Mouse (Mus musculus) bone marrow, adult 2 months (tissue): Measurements from ENCODE around the gene Slc25a11. TPM values are rescaled to one million over a fixed set of nuclear protein-coding genes. Genes with fewer than 3 reads are reported as not detected.

ENCODE experiments used
- H3K27ac ChIP-seq: fragments of 200-500 bp; 2 replicates; pipeline ENCODE4 v1.5.1; 2012; ENCODE audit warnings: low read depth, mild to moderate bottlenecking, control low read depth, inconsistent platforms, low read length; ENCODE audit not compliant: control insufficient read depth, poor library complexity, insufficient read depth
- H3K4me1 ChIP-seq: fragments of 200-500 bp; 2 replicates; pipeline ENCODE4 v1.6.1; 2011; ENCODE audit warnings: low read length; ENCODE audit not compliant: control insufficient read depth, insufficient read depth
- H3K4me3 ChIP-seq: fragments of 200-500 bp; replicated peaks from 2 replicates; pipeline ENCODE3; 2011; ENCODE audit warnings: mild to moderate bottlenecking, low read depth, low read length, control low read depth; ENCODE audit not compliant: control insufficient read depth
- CTCF ChIP-seq: fragments of 200-500 bp; IDR thresholded peaks from 2 replicates; pipeline ENCODE4 v1.5.1; 2011; ENCODE audit warnings: low read length, control low read depth; ENCODE audit not compliant: control insufficient read depth, insufficient read depth
- POLR2A ChIP-seq: fragments of 200-500 bp; IDR thresholded peaks from 2 replicates; pipeline ENCODE4 v1.6.1; 2011; ENCODE audit warnings: low read depth, mild to moderate bottlenecking, control low read depth, low read length, borderline replicate concordance; ENCODE audit not compliant: control insufficient read depth
- WGBS: fragments of 180-500 bp; shearing (Covaris S2); methylation state at CpG from one replicate; pipeline ENCODE4 v1.1.7; 2018; 5-methylcytosine and 5-hydroxymethylcytosine counted together
- polyA plus RNA-seq: library from polyadenylated mRNA; stranded (reverse); fragments of >200 nt; gene quantifications from 2 replicates; pipeline ENCODE4 v1.2.4, GENCODE M21; 2011; ENCODE audit warnings: low replicate concordance; ENCODE audit not compliant: missing spikeins, insufficient read depth, insufficient read length

The Slc25a11 gene
- polyA plus RNA-seq, 1 experiment: 49.2 TPM

DNA sequence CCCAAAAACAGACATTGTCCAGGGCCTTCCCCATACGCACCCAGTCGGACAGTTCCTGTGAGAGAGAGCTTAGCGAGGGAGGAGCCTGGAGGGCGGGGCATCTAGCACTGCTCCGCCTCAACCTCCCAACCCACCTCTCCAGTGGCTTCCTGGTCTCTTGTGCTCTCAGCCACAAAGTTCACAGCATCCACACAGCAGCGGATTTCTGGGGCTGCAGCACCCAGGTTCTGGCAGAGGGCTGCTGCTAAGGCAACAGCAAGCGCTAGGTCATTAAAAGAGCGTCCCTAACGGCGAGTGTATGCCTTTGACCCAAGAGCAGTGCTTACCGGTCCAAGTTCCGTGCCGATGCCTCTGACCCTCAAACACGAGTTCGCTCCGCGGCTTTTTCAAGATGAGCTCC lies 32.2 kb downstream of the Slc25a11 start:
- Histone ChIP-seq H3K4me1 (no peaks in the 10 kb centered on the region; the same call in 1 of the 2 replicates), H3K27ac (0 out of 2 replicates have a peak overlapping the region, but pooled peaks have one; percentile 14), H3K4me3 (peak overlapping the region; percentile 71)
- WGBS: under 1% methylated on average over 17 of the region's 17 CpGs
- TF ChIP-seq POLR2A (peak; percentile 43; the same call in 1 of the 2 replicates), CTCF (no peak)

DNA sequence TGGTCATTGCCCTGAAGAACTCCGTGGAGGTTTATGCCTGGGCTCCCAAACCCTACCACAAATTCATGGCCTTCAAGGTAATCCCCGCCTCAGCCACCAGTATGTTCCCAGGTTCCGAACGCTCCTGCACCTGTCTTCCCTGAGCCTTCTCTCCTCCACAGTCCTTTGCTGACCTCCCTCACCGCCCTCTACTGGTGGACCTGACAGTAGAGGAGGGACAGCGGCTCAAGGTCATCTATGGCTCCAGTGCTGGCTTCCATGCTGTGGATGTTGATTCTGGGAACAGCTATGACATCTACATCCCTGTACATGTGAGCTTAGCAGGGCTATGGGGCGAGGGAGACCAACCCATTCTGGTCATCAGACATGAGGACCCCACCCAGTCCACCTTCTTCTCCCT lies 34.8 kb downstream of the Slc25a11 start:
- Histone ChIP-seq H3K4me1 (no peaks in the 10 kb centered on the region; the same call in 1 of the 2 replicates), H3K27ac (no peak overlapping the region), H3K4me3 (no peak overlapping the region)
- 90% methylated on average over 7 of the region's 7 CpGs for WGBS
- no peak for TF ChIP-seq POLR2A
- no peak for TF ChIP-seq CTCF

DNA sequence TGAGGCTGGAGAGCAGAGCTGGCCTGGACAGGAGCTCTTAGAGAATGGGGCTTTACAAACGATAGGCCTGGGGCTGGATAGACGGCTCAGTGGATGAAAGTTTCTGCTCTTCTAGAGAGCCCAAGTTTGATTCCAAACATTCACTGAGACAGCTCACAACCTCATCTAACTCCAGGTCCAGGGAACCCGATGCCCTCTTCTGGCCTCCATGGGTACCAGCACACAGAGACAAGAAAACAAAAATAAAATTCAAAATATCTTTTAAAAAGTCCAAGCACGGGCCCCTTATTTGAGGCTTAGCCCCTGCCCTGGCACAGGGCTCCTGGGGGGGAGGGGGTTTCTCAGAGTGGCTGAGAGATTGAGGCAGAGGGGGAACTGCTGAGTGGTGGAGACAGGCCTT lies 36.5 kb downstream of the Slc25a11 start:
- 95% methylated on average over 4 of the region's 4 CpGs for WGBS
- H3K4me3 ChIP-seq: no peak overlapping the region
- TF ChIP-seq POLR2A (no peak), CTCF (0 out of 2 replicates have a peak, but pooled peaks have one; percentile 4)
- no peak overlapping the region for H3K27ac ChIP-seq
- no peaks in the 10 kb centered on the region; the same call in 1 of the 2 replicates for H3K4me1 ChIP-seq

DNA sequence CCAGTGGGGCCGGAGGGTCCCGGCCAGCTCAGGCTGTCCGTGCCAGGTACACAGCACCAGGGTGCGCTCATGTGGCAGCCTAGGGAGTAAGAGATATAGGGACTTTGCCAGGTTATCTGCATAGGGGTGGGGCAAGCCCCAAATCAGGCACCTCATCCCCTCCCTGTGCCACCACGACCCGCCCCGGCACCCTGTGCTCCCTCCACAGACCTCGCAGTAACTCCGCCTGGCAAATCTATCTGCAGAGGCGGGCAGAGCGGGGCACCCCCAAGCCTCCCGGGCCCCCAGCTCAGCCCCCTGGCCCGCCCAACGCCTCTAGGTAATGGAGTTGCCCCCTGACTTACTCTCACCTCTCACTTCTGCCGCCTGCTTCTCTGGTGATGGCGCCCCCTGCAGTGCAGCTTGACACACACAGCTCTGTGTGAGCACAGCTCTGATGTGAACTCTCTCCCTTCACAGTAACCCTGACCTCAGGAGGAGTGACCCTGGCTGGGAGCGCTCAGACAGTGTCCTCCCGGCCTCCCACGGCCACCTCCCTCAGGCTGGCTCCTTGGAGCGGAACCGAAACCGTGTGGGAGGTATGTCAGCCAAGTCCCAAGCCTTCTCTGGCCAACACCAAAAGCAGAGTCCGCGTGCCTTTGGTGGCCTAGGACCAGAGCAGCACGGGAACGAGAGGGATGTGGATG lies 38.8 kb downstream of the Slc25a11 start:
- TF ChIP-seq CTCF (peak; percentile 55), POLR2A (0 out of 2 replicates have a peak, but pooled peaks have one; percentile 11)
- WGBS: 81% methylated on average over 26 of the region's 26 CpGs
- H3K4me1 ChIP-seq: no peaks in the 10 kb centered on the region
- no peak overlapping the region for H3K4me3 ChIP-seq
- no peak overlapping the region for H3K27ac ChIP-seq

DNA sequence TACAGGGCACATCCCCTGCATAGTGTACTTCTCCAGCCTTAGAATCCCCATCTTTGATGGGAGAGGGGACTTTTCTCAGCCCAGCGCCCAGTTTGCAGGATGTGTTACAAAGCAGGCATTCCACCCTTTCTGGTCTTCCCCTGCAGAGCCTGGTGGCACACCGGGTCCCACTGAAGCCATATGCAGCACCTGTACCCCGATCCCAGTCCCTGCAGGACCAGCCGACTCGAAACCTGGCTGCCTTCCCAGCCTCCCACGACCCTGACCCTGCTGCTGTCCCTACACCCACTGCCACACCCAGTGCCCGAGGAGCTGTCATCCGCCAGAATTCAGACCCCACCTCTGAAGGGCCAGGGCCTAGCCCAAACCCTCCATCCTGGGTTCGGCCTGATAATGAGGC lies 39.7 kb downstream of the Slc25a11 start:
- H3K4me3 ChIP-seq: no peak overlapping the region
- no peak overlapping the region for H3K27ac ChIP-seq
- H3K4me1 ChIP-seq: no peaks in the 10 kb centered on the region
- WGBS: 84% methylated on average over 9 of the region's 9 CpGs
- no peak for TF ChIP-seq CTCF
- TF ChIP-seq POLR2A: no peak

DNA sequence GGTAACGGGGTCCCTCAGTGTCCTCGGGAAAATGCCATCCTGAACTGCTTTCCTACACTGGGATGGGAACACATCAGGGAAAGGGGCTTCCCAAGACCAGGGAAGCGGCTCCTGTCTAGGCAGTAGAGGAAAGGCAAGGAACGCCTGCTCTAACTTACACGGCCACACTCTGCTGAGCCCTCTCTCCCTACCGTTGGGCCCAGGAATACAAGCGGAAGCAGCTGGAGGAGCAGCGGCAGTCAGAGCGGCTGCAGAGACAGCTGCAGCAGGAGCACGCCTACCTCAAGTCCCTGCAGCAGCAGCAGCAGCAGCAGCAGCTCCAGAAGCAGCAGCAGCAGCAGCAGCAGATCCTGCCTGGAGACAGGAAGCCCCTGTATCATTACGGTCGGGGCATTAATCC lies 40.6 kb downstream of the Slc25a11 start:
- WGBS: 81% methylated on average over 12 of the region's 12 CpGs
- no peak overlapping the region for H3K4me3 ChIP-seq
- no peak overlapping the region; the same call in 1 of the 2 replicates for H3K27ac ChIP-seq
- TF ChIP-seq CTCF: no peak
- TF ChIP-seq POLR2A: no peak
- no peaks in the 10 kb centered on the region for H3K4me1 ChIP-seq

DNA sequence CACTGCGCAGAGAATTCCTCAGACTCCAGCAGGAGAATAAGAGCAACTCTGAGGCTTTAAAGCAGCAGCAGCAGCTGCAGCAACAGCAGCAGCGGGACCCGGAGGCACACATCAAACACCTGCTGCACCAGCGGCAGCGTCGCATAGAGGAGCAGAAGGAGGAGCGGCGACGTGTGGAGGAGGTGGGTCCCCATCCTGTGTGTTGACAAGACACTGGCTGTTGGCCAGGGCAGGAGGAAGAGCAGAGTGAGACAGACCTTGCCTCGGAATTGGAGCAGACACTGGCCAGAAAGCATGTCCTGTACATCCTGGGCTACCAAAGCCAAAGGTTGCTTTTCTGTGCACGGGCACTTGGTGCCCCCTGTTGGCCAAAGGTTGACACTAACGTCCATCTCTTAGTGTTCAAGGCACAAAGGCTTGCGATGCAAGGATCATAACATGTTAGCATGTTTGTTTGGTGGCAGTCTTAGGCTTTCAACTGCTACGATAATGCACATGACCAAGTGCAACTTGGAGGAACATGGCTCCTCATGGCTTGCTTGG lies 42.2 kb downstream of the Slc25a11 start:
- H3K4me3 ChIP-seq: no peak overlapping the region
- 69% methylated on average over 14 of the region's 14 CpGs for WGBS
- H3K27ac ChIP-seq: no peak overlapping the region
- no peaks in the 10 kb centered on the region for H3K4me1 ChIP-seq
- TF ChIP-seq CTCF (peak; percentile 91), POLR2A (no peak)

DNA sequence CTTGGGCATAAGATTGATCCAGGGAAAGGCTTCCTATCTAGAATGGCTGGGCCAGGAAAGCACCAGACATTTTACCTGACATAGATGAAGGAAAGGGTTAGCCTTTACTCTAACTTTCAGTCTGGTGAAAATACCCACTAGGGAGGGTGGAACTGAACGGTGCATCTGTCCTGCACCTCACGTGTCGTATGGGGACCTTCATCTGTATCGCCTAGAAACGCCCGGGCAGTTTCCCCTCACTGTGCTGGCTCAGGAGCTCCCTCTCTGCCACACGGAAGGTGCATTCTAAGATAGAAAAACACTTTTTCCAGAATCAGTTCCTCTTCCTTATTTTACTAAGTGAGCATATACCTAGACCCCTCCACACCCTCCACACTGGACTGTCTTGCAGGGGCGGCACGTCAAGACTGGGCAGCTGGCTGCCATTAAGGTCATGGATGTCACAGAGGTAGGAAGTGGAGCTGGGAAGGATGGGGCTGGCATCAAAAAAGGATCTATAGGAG lies 48.8 kb downstream of the Slc25a11 start:
- WGBS: 67% methylated on average over 9 of the region's 9 CpGs

DNA sequence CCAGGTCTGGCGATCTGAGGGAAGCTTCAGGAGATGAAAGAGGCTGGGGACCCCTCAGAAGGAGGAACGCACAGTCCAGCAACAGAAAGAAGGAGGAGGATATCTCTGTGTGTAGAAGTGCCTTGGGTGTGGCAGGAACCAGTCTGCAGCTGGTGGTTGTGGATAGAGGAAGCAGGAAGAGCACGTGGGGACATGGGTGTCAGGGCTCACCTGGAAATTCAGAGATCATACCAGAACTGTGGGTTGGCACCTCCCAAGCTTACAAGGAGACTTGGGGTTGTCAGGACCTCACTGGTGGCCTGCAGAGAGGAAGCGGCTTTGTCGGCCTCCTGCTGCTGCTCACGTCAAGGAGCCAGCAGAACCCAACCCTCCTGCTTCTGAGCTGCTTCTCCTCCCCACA lies 50.0 kb downstream of the Slc25a11 start:
- Histone ChIP-seq H3K4me1 (peaks cover 4% of the 10 kb centered on the region), H3K4me3 (no peak overlapping the region), H3K27ac (no peak overlapping the region)
- WGBS: 29% methylated on average over 6 of the region's 6 CpGs
- no peak for TF ChIP-seq CTCF
- no peak for TF ChIP-seq POLR2A

More for the DNA sequence above, 48.8 kb downstream of the Slc25a11 start:
- Histone ChIP-seq H3K4me3 (no peak overlapping the region), H3K27ac (no peak overlapping the region), H3K4me1 (peaks cover 4% of the 10 kb centered on the region)
- no peak for TF ChIP-seq CTCF
- no peak for TF ChIP-seq POLR2A
